Mouse (Mus musculus) right cerebral cortex, postnatal 36 days (tissue): ENCODE results near the gene Smc1b.
A peak's percentile ranks its signal among the peaks of the same experiment; 100 is the strongest.
"Not testable (repeated sequence)": the region's sequence is repeated elsewhere in the genome, so short reads cannot be mapped to it uniquely, and the experiment has no call there.

Experiments used
- DNase-seq, 2 experiments: peaks; one replicate each; pipeline ENCODE4 v3.0.0; 2022; ENCODE audit warnings: low spot score in 2 of 2, mixed read lengths in 1 of 2

The Smc1b gene

GRCm38 (mm10) chr15:85135143-85135542 is 3.4 kb upstream of the Smc1b start:
- DNase-seq, result no peak

GRCm38 (mm10) chr15:85132193-85132520 is 393 bp upstream of the Smc1b start:
- DNase-seq, result no peak

GRCm38 (mm10) chr15:85085641-85086040 is 46.1 kb downstream of the Smc1b start:
- DNase-seq, result no peak

GRCm38 (mm10) chr15:85072651-85073050 is 59.1 kb downstream of the Smc1b start:
- DNase-seq, result no peak

GRCm38 (mm10) chr15:85070561-85070960 is 61.2 kb downstream of the Smc1b start:
- DNase-seq, result no peak

- DNase-seq, result no peak
Measured at GRCm38 (mm10) chr15:85063421-85063820, 68.3 kb downstream of the Smc1b start.

GRCm38 (mm10) chr15:85055186-85055585 is 76.6 kb downstream of the Smc1b start:
- DNase-seq, result no peak

GRCm38 (mm10) chr15:85054098-85054497 is 77.7 kb downstream of the Smc1b start:
- DNase-seq, result no peak

- no peak for DNase-seq
Measured at GRCm38 (mm10) chr15:85049758-85050157, 82.0 kb downstream of the Smc1b start.

GRCm38 (mm10) chr15:85047865-85048264 is 83.9 kb downstream of the Smc1b start:
- no peak for DNase-seq

GRCm38 (mm10) chr15:85046230-85046950 is 85.4 kb downstream of the Smc1b start:
- peak in 1 of 2 experiments; percentile 47 for DNase-seq

GRCm38 (mm10) chr15:85043761-85044160 is 88.0 kb downstream of the Smc1b start:
- DNase-seq, result no peak

- no peak for DNase-seq
Measured at GRCm38 (mm10) chr15:85043116-85043515, 88.6 kb downstream of the Smc1b start.

- DNase-seq, result peak; percentile 67 to 84
Measured at GRCm38 (mm10) chr15:85042361-85042954, 89.3 kb downstream of the Smc1b start.

GRCm38 (mm10) chr15:85041546-85042225 is 90.1 kb downstream of the Smc1b start:
- DNase-seq, result no peak

GRCm38 (mm10) chr15:85037343-85037690 is 94.4 kb downstream of the Smc1b start:
- DNase-seq, result no peak

- DNase-seq, result peak; percentile 96
Measured at GRCm38 (mm10) chr15:85036566-85037342, 95.0 kb downstream of the Smc1b start.

- not testable (repeated sequence) for DNase-seq
Measured at GRCm38 (mm10) chr15:85033916-85034315, 97.8 kb downstream of the Smc1b start.

- no peak for DNase-seq
Measured at GRCm38 (mm10) chr15:85031866-85032265, 99.9 kb downstream of the Smc1b start.

- not testable (repeated sequence) for DNase-seq
Measured at GRCm38 (mm10) chr15:85030643-85031042, 101.1 kb downstream of the Smc1b start.

- not testable (repeated sequence) for DNase-seq
Measured at GRCm38 (mm10) chr15:85028648-85029047, 103.1 kb downstream of the Smc1b start, which contains the start of gene Fam118a. Gene Fam118a (plus strand): TSS chr15:85028948.

- no peak for DNase-seq
Measured at GRCm38 (mm10) chr15:85027740-85028139, 104.0 kb downstream of the Smc1b start.
